Mouse (Mus musculus) neural tube, embryonic 13.5 days (tissue): Measurements from ENCODE around the gene Arpin. TPM values are rescaled to one million over a fixed set of nuclear protein-coding genes. Genes with fewer than 3 reads are reported as not detected.
A peak's percentile ranks its signal among the peaks of the same experiment; 100 is the strongest.

Experiments
- ATAC-seq: fragments of 200-750 bp; cut with Nextera tagmentation; 2 replicates; pipeline ENCODE4 v1.8.0; 2017; ENCODE audit warnings: low read depth, mild to moderate bottlenecking, moderate TSS enrichment, moderate library complexity
- H3K27ac ChIP-seq: fragments of 300-500 bp; sonication (generic); replicated peaks from 2 replicates; pipeline ENCODE4 v1.5.1; 2015; ENCODE audit warnings: moderate library complexity, mild to moderate bottlenecking, inconsistent platforms
- H3K27me3 ChIP-seq: fragments of 300-500 bp; sonication (generic); 2 replicates; pipeline ENCODE4 v1.6.1; 2015; ENCODE audit warnings: mild to moderate bottlenecking, inconsistent platforms
- H3K36me3 ChIP-seq: fragments of 300-500 bp; sonication (generic); 2 replicates; pipeline ENCODE4 v1.6.1; 2015; ENCODE audit warnings: mild to moderate bottlenecking, inconsistent platforms
- H3K4me1 ChIP-seq: fragments of 300-500 bp; sonication (generic); replicated peaks from 2 replicates; pipeline ENCODE4 v1.6.1; 2015; ENCODE audit warnings: inconsistent platforms
- H3K4me2 ChIP-seq: fragments of 300-500 bp; sonication (generic); 2 replicates; pipeline ENCODE4 v1.6.1; 2015; ENCODE audit warnings: inconsistent platforms, mild to moderate bottlenecking, moderate library complexity
- H3K4me3 ChIP-seq: fragments of 300-500 bp; sonication (generic); 2 replicates; pipeline ENCODE4 v1.5.1; 2015; ENCODE audit warnings: mild to moderate bottlenecking, inconsistent platforms
- H3K9ac ChIP-seq: fragments of 300-500 bp; sonication (generic); 2 replicates; pipeline ENCODE4 v1.6.1; 2015; ENCODE audit warnings: moderate library complexity, mild to moderate bottlenecking, inconsistent platforms
- H3K9me3 ChIP-seq: fragments of 300-500 bp; sonication (generic); 2 replicates; pipeline ENCODE4 v1.6.1; 2016; ENCODE audit warnings: inconsistent platforms
- WGBS: fragments of 180-500 bp; shearing (Covaris S2); methylation state at CpG from one replicate; pipeline ENCODE4 v1.1.7; 2015; 5-methylcytosine and 5-hydroxymethylcytosine counted together
- polyA plus RNA-seq: library from polyadenylated mRNA; unstranded; fragments of >200 nt; fragmentation: Nextera tagmentation; extraction: Ambion mirVana; gene quantifications from 2 replicates; pipeline ENCODE4 v1.2.1, GENCODE M21; 2015

Arpin gene
- 21.6 and 22.8 TPM in 2 replicates for polyA plus RNA-seq

GRCm38 (mm10) chr7:79934862-79935510 is at the start of gene Arpin:
Arpin (minus strand) TSS chr7:79935359.
- WGBS, result under 1% methylated on average over 32 of the region's 32 CpGs
- Histone ChIP-seq H3K4me1 (peaks cover 22% of the 10 kb centered on the region), H3K4me3 (peak within 1 kb of the TSS; percentile 47), H3K9me3 (no peaks in the 10 kb centered on the region), H3K36me3 (peaks cover 1% of the 10 kb centered on the region; the same call in 1 of the 2 replicates), H3K9ac (peak within 1 kb of the TSS; percentile 68), H3K4me2 (peak within 1 kb of the TSS; percentile 62), H3K27me3 (no peaks in the 10 kb centered on the region; the same call in 1 of the 2 replicates), H3K27ac (peak within 1 kb of the TSS; percentile 20; the same call in 1 of the 2 replicates)
- peak; percentile 81 for ATAC-seq

DNA sequence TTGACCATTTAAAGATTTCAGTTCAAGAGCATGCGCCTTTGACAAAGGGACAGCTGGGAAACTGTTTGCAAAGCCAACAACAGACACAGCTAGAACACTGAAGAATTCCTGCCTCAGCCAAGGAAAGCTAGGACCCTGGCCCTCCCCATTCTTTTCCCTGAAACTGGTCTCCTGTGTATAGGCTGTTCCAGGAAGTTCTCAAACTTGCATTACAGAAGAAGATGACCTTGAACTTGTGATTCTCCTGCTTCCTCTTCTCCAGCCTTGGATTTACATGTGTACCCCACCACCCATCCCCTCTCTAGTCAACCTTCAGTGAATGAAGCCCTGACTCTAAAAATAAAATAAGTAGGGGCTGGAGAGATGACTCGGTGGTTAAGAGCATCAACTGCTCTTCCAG is 40.2 kb upstream of the Arpin start:
- H3K9ac ChIP-seq, result no peak overlapping the region

DNA sequence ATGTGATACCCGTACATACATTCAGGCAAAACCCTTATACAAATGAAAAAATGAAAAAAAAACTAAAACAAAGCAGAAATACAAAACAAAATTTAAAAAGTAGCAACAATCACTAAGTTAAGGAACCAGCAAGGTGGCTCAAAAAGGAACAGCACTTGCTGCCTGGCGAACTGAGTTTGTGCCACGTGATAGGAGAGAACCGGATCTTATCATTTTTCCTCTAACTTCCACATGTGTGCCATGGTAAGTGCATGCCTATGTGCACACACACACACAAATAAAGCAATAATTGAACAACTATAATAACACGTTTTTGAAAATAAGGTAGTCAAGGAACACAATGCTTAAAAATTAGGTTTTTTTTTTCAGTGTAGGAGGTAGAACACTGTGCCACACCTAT is 37.0 kb upstream of the Arpin start:
- Histone ChIP-seq H3K27me3 (no peaks in the 10 kb centered on the region), H3K4me2 (no peak overlapping the region), H3K4me3 (no peak overlapping the region), H3K36me3 (no peaks in the 10 kb centered on the region), H3K9ac (no peak overlapping the region), H3K27ac (no peak overlapping the region), H3K4me1 (no peaks in the 10 kb centered on the region), H3K9me3 (no peaks in the 10 kb centered on the region)
- ATAC-seq, result no peak
- 83% methylated on average over 5 of the region's 5 CpGs for WGBS

More for the DNA sequence above, 40.2 kb upstream of the Arpin start:
- Histone ChIP-seq H3K4me1 (no peaks in the 10 kb centered on the region), H3K9me3 (no peaks in the 10 kb centered on the region), H3K4me3 (no peak overlapping the region), H3K4me2 (no peak overlapping the region), H3K36me3 (no peaks in the 10 kb centered on the region), H3K27ac (no peak overlapping the region), H3K27me3 (no peaks in the 10 kb centered on the region)
- ATAC-seq, result no peak
- 92% methylated on average over 2 of the region's 2 CpGs for WGBS

DNA sequence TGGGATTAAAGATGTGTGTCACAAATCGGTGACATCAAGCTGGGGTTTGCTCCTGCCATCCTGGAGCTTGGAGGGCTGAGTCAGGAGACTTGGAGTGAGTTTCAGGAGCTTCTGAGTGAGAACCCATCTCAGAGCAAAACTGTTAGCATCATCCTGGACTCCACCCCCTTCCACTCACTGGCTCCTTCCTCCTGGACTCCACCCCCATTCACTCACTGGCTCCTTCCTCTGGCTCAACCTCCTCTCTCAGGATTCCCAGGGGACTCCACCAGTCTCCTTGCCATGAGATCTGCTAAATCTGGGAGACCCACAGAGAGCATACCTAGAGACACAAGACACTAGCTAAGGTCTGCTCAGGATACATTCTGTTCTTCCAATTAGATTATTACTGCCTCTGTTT is 35.2 kb upstream of the Arpin start:
- Histone ChIP-seq H3K4me1 (no peaks in the 10 kb centered on the region), H3K36me3 (no peaks in the 10 kb centered on the region), H3K9me3 (no peaks in the 10 kb centered on the region), H3K4me3 (no peak overlapping the region), H3K9ac (no peak overlapping the region), H3K27ac (no peak overlapping the region), H3K4me2 (no peak overlapping the region), H3K27me3 (no peaks in the 10 kb centered on the region)
- no peak for ATAC-seq
- 44% methylated on average over 1 of the region's 1 CpGs for WGBS

- Histone ChIP-seq H3K4me3 (no peak overlapping the region), H3K4me1 (no peaks in the 10 kb centered on the region), H3K9me3 (no peaks in the 10 kb centered on the region), H3K9ac (no peak overlapping the region), H3K27ac (no peak overlapping the region), H3K27me3 (no peaks in the 10 kb centered on the region), H3K4me2 (no peak overlapping the region), H3K36me3 (no peaks in the 10 kb centered on the region)
- WGBS, result 89% methylated on average over 6 of the region's 6 CpGs
- ATAC-seq, result no peak
Measured at GRCm38 (mm10) chr7:79968326-79968725, 33.2 kb upstream of the Arpin start.

DNA sequence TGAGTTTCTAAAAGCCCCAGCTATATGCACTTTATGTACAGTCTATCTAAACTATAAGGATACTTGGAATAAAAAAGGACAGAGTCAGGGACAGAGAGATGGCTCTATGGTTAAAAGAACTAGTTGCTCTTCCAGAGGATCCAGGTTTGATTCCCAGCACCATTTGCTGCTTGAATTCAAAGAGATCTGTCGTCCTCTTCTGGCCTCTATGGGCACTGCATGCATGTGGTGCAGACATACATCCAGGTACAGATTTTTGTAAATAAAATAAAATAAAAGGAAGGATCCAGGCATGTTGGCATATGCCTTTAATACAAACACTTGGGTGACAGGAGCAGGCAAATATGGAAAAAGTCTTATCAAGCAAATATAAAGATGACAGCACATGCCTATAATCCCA is 26.4 kb upstream of the Arpin start:
- Histone ChIP-seq H3K27ac (no peak overlapping the region), H3K4me2 (no peak overlapping the region), H3K27me3 (no peaks in the 10 kb centered on the region), H3K9me3 (no peaks in the 10 kb centered on the region), H3K4me1 (no peaks in the 10 kb centered on the region), H3K4me3 (no peak overlapping the region), H3K9ac (no peak overlapping the region), H3K36me3 (no peaks in the 10 kb centered on the region)
- ATAC-seq, result no peak
- 57% methylated on average over 1 of the region's 1 CpGs for WGBS

- H3K4me1 ChIP-seq, result no peaks in the 10 kb centered on the region
- no peaks in the 10 kb centered on the region for H3K36me3 ChIP-seq
- no peaks in the 10 kb centered on the region for H3K9me3 ChIP-seq
- H3K27ac ChIP-seq, result no peak overlapping the region
- H3K4me3 ChIP-seq, result no peak overlapping the region
- no peak for ATAC-seq
- H3K4me2 ChIP-seq, result no peak overlapping the region
- no peaks in the 10 kb centered on the region for H3K27me3 ChIP-seq
- H3K9ac ChIP-seq, result no peak overlapping the region
- 95% methylated on average over 1 of the region's 1 CpGs for WGBS
Measured at GRCm38 (mm10) chr7:79956131-79956530, 21.0 kb upstream of the Arpin start.

GRCm38 (mm10) chr7:79954890-79955289 is 19.7 kb upstream of the Arpin start:
- no peaks in the 10 kb centered on the region for H3K4me1 ChIP-seq
- no peak overlapping the region for H3K27ac ChIP-seq
- ATAC-seq, result no peak
- no peak overlapping the region for H3K4me2 ChIP-seq
- H3K36me3 ChIP-seq, result no peaks in the 10 kb centered on the region
- no peak overlapping the region for H3K9ac ChIP-seq
- 100% methylated on average over 1 of the region's 1 CpGs for WGBS
- no peaks in the 10 kb centered on the region for H3K9me3 ChIP-seq
- H3K4me3 ChIP-seq, result no peak overlapping the region
- H3K27me3 ChIP-seq, result no peaks in the 10 kb centered on the region

- Histone ChIP-seq H3K4me3 (no peak overlapping the region), H3K9ac (no peak overlapping the region), H3K9me3 (no peaks in the 10 kb centered on the region), H3K36me3 (no peaks in the 10 kb centered on the region), H3K4me1 (no peaks in the 10 kb centered on the region), H3K4me2 (no peak overlapping the region), H3K27me3 (no peaks in the 10 kb centered on the region), H3K27ac (no peak overlapping the region)
- WGBS, result 80% methylated on average over 3 of the region's 3 CpGs
- ATAC-seq, result no peak
Measured at GRCm38 (mm10) chr7:79951038-79951437, 15.9 kb upstream of the Arpin start.

DNA sequence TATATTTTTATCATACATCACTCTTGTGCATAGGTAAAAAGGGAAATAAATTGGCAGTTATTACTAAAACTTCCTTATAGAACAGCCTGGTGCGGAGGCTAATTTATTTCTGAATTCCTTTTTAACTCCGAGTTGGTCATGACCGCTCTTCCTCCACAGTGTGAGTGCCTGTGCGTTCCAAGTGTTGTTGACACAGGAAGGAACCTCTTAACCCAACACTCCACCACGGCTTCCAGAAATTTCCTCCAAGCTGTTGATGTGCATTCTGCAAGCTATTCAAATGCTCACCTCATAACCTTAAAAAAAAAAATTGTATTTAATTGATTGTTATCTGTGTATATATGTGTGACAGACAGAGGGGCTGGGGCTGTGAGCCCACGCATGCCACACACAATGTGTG is 15.1 kb upstream of the Arpin start:
- H3K4me2 ChIP-seq, result no peak overlapping the region
- H3K9ac ChIP-seq, result no peak overlapping the region
- no peaks in the 10 kb centered on the region for H3K9me3 ChIP-seq
- H3K4me3 ChIP-seq, result no peak overlapping the region
- no peak overlapping the region for H3K27ac ChIP-seq
- no peaks in the 10 kb centered on the region for H3K36me3 ChIP-seq
- H3K4me1 ChIP-seq, result no peaks in the 10 kb centered on the region
- no peaks in the 10 kb centered on the region for H3K27me3 ChIP-seq
- no peak for ATAC-seq
- 85% methylated on average over 6 of the region's 6 CpGs for WGBS

DNA sequence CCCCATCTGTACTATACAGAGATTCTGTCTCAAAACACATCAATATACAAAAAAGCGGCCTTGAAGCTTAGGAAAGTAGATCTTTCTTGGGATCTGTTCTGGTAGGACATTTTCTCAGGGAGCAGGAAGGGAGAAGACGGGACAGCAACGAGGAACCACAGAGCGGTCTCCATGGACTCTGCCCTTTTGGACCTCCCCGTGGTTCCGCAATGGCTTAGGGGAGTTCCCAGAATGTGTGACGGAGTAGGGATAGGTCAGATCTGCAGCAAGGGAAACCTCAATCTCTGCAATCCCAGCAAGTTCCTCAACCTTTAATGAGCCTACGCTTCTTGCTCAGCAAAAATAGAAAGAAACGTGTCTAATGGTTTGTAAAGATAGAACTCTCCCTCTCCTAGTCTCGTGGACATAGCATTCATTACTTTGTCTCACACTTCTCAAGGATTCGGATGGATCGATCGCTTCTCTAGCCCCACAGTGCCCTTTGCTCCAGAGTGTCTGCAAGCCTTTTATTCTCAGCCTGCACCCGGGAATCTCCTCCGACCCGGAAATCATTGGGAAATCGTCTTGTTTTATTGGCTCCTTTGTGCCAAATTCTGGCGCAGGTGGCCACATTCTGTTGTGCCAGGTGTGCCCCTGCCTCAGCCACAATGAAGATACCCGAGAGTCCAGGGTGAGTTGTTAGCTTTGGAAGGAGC is 499 bp upstream of the Arpin start:
- no peaks in the 10 kb centered on the region for H3K9me3 ChIP-seq
- peak overlapping the region; percentile 20; the same call in 1 of the 2 replicates for H3K27ac ChIP-seq
- peak overlapping the region; percentile 68 for H3K9ac ChIP-seq
- H3K4me2 ChIP-seq, result peak overlapping the region; percentile 62
- H3K27me3 ChIP-seq, result no peaks in the 10 kb centered on the region; the same call in 1 of the 2 replicates
- ATAC-seq, result peak; percentile 47; the same call in 1 of the 2 replicates
- H3K4me3 ChIP-seq, result peak overlapping the region; percentile 47
- 5% methylated on average over 19 of the region's 19 CpGs for WGBS
- H3K4me1 ChIP-seq, result peaks cover 22% of the 10 kb centered on the region
- H3K36me3 ChIP-seq, result no peaks in the 10 kb centered on the region

GRCm38 (mm10) chr7:79934461-79934860 is 698 bp downstream of the Arpin start:
- H3K4me3 ChIP-seq, result peak overlapping the region; percentile 47
- peak overlapping the region; percentile 68 for H3K9ac ChIP-seq
- H3K27me3 ChIP-seq, result no peaks in the 10 kb centered on the region; the same call in 1 of the 2 replicates
- peak overlapping the region; percentile 62 for H3K4me2 ChIP-seq
- H3K4me1 ChIP-seq, result peaks cover 22% of the 10 kb centered on the region
- 40% methylated on average over 5 of the region's 5 CpGs for WGBS
- peak; percentile 32 for ATAC-seq
- H3K9me3 ChIP-seq, result no peaks in the 10 kb centered on the region
- peak overlapping the region; percentile 20; the same call in 1 of the 2 replicates for H3K27ac ChIP-seq
- peaks cover 5% of the 10 kb centered on the region; the same call in 1 of the 2 replicates for H3K36me3 ChIP-seq
